Mouse (Mus musculus) C2C12 (cell line): ENCODE data around the gene Olfr1380. TPM values are rescaled to one million over a fixed set of nuclear protein-coding genes. Genes with fewer than 3 reads are reported as not detected.

Experiments
- H3K27me3 ChIP-seq: one replicate; pipeline ENCODE4 v1.6.1; 2011; ENCODE audit not compliant: control insufficient read depth, insufficient read depth, insufficient read length
- H3K36me3 ChIP-seq: one replicate; pipeline ENCODE4 v1.6.1; 2011; ENCODE audit not compliant: control insufficient read depth, insufficient read depth
- H3K4me3 ChIP-seq: one replicate; pipeline ENCODE4 v1.5.1; 2011; ENCODE audit warnings: mild to moderate bottlenecking, control low read depth; ENCODE audit not compliant: poor library complexity, insufficient read depth, severe bottlenecking
- H3K79me2 ChIP-seq: one replicate; pipeline ENCODE4 v1.6.1; 2011; ENCODE audit not compliant: control insufficient read depth, insufficient read depth
- H3K79me3 ChIP-seq: one replicate; pipeline ENCODE4 v1.6.1; 2011; ENCODE audit warnings: low read depth, control low read depth
- H3ac ChIP-seq: one replicate; pipeline ENCODE3; 2011; ENCODE audit warnings: low read depth; ENCODE audit not compliant: control insufficient read depth, insufficient read length
- CEBPB ChIP-seq: IDR thresholded peaks from one replicate; pipeline ENCODE4 v1.6.1; 2011; ENCODE audit warnings: low read depth, mild to moderate bottlenecking, control low read depth, moderate library complexity
- CTCF ChIP-seq: IDR thresholded peaks from one replicate; pipeline ENCODE4 v1.5.1; 2011; ENCODE audit not compliant: control insufficient read depth, insufficient read depth, insufficient read length
- FOSL1 ChIP-seq: IDR thresholded peaks from one replicate; pipeline ENCODE4 v1.8.0; 2011; ENCODE audit warnings: mild to moderate bottlenecking, low read length; ENCODE audit not compliant: poor library complexity, insufficient read depth, severe bottlenecking
- MAX ChIP-seq: IDR thresholded peaks from one replicate; pipeline ENCODE4 v1.6.1; 2011; ENCODE audit warnings: mild to moderate bottlenecking, control low read depth
- MYOD1 ChIP-seq: IDR thresholded peaks from one replicate; pipeline ENCODE4 v1.6.1; 2011; ENCODE audit warnings: low read depth; ENCODE audit not compliant: control insufficient read depth, insufficient read length
- MYOG ChIP-seq: IDR thresholded peaks from one replicate; pipeline ENCODE4 v1.6.1; 2011; ENCODE audit not compliant: control insufficient read depth, insufficient read length; ENCODE audit errors: extremely low read depth
- USF1 ChIP-seq: IDR thresholded peaks from one replicate; pipeline ENCODE4 v1.6.1; 2011; ENCODE audit warnings: low read depth, mild to moderate bottlenecking, control low read depth, moderate library complexity
- polyA plus RNA-seq: library from polyadenylated mRNA; unstranded; fragments of >200 nt; fragmentation: generic; extraction: Trizol; gene quantifications from one replicate; pipeline ENCODE4 v1.2.1, GENCODE M21; 2012; ENCODE audit warnings: missing spikeins

The Olfr1380 gene
- polyA plus RNA-seq, 1 experiment = not detected

DNA sequence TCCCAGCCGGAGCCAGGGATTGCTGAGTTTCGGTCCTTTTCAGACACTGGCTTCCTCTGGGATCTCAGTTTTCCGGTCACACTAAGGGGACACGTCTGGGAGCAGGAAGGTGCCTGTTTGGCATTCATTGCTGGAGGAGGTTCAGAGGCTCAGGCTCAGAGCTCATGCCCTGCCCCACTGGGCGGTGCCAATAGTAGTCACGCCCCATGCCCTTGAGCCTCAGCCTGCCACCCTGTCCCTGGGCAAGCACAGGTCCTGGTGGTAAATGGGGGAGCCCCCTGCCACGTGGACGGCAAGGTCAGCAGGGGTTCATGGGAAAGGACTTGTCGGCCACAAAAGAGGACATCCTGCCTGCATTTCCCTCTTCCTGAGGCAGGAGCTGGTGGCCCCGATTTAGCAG, 56.7 kb downstream of the Olfr1380 start:
- no peak overlapping the region for H3ac ChIP-seq
- no peaks in the 10 kb centered on the region for H3K79me3 ChIP-seq
- H3K79me2 ChIP-seq = no peaks in the 10 kb centered on the region
- no peak overlapping the region for H3K4me3 ChIP-seq
- TF ChIP-seq CEBPB (no peak), CTCF (no peak), FOSL1 (no peak), MAX (no peak), MYOD1 (no peak), USF1 (no peak), MYOG (no peak)
- no peaks in the 10 kb centered on the region for H3K36me3 ChIP-seq
- H3K27me3 ChIP-seq = peaks cover 59% of the 10 kb centered on the region

Other genes starting within 250 kb of the Olfr1380 start
- not detected for gene Olfr1391, start 234.1 kb upstream of the Olfr1380 start, polyA plus RNA-seq
- not detected for gene Olfr1390, start 221.7 kb upstream of the Olfr1380 start, polyA plus RNA-seq
- gene Olfr1389, start 133.8 kb upstream of the Olfr1380 start, polyA plus RNA-seq = not detected
- gene Olfr1388, start 120.3 kb upstream of the Olfr1380 start, polyA plus RNA-seq = not detected
- gene Olfr1387, start 101.5 kb upstream of the Olfr1380 start, polyA plus RNA-seq = not detected
- gene Olfr1386, start 91.8 kb upstream of the Olfr1380 start, polyA plus RNA-seq = not detected
- not detected for gene Olfr1385, start 67.8 kb upstream of the Olfr1380 start, polyA plus RNA-seq
- gene Olfr1384, start 50.2 kb upstream of the Olfr1380 start, polyA plus RNA-seq = not detected
- gene Olfr1383, start 37.2 kb upstream of the Olfr1380 start, polyA plus RNA-seq = not detected
- not detected for gene Olfr1382, start 28.6 kb upstream of the Olfr1380 start, polyA plus RNA-seq
- not detected for gene Olfr1381, start 13.4 kb upstream of the Olfr1380 start, polyA plus RNA-seq
- 0.02 TPM for gene Flt4, start 52.4 kb downstream of the Olfr1380 start, polyA plus RNA-seq
- gene Scgb3a1, start 106.7 kb downstream of the Olfr1380 start, polyA plus RNA-seq = not detected
- 20.4 TPM for gene Cnot6, start 155.8 kb downstream of the Olfr1380 start, polyA plus RNA-seq
- gene Gfpt2, start 237.3 kb downstream of the Olfr1380 start, polyA plus RNA-seq = 0.02 TPM